In the genomic region with DNA sequence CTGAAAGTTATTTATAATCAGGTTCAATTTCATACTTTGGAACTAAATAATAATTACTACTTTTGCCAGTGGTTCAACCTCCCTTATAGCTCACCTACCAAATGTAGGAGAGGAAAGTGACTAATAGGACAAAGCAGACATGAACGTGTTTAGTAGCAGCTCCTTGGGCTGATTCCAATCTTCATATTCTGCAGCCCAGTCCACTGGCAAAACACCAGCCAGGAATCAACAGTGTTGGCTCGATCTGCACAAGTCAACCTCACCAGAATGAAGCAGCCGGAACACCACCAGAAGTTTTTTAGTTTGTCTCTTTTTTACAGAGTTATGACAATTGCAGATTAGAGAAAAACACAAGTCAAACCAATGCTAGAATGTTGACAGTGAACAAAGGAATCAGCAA, we compare ENCODE assay signal across 25 mouse cellular contexts.
"Had no signal": no experiment of that assay in that cellular context is flagged by ENCODE, and none has a peak within 500 bp of the region (broad histone marks: within the 10 kb centered on the region; RNA-seq: fewer than 3 reads in every experiment).

No protein-coding gene starts in this region.

- H3K4me2 ChIP-seq: heart, embryonic 12.5 days; hindbrain, embryonic 13.5 days; hindbrain, embryonic 15.5 days; intestine, embryonic 15.5 days; limb, embryonic 13.5 days; limb, embryonic 15.5 days; liver, embryonic 12.5 days had no signal

- H3K4me1 ChIP-seq: heart, embryonic 10.5 days; heart, embryonic 12.5 days; hindbrain, embryonic 10.5 days; hindbrain, embryonic 13.5 days; hindbrain, embryonic 15.5 days; intestine, embryonic 15.5 days; limb, embryonic 13.5 days; limb, embryonic 15.5 days; liver, embryonic 12.5 days had no signal

- H3K4me3 ChIP-seq: gastrocnemius, adult 2 months; heart, embryonic 10.5 days; heart, embryonic 12.5 days; hindbrain, embryonic 10.5 days; hindbrain, embryonic 13.5 days; hindbrain, embryonic 15.5 days; intestine, embryonic 15.5 days; limb, embryonic 13.5 days; limb, embryonic 15.5 days; liver, embryonic 12.5 days had no signal

- H3K9me3 ChIP-seq: heart, embryonic 10.5 days; heart, embryonic 12.5 days; hindbrain, embryonic 10.5 days; hindbrain, embryonic 13.5 days; hindbrain, embryonic 15.5 days; intestine, embryonic 15.5 days; limb, embryonic 13.5 days; limb, embryonic 15.5 days; liver, embryonic 12.5 days had no signal

- ATAC-seq: inflammation-experienced regulatory T-cells, adult 6 months; intestine, embryonic 15.5 days; intestine, postnatal 0 days; liver, embryonic 12.5 days had no signal

- DNase-seq: gastrocnemius, adult 2 months; gastrocnemius, postnatal 10 days; gastrocnemius, postnatal 25 days; heart, adult 18-20 months; heart, postnatal 10 days; heart, postnatal 4 days; kidney, adult 18-20 months; kidney, adult 8-10 months; kidney, postnatal 14 days; kidney, postnatal 36 days; layer of hippocampus, adult 9-11 months; layer of hippocampus, postnatal 36 days had no signal

- H3K36me3 ChIP-seq: heart, embryonic 10.5 days; heart, embryonic 12.5 days; hindbrain, embryonic 10.5 days; hindbrain, embryonic 13.5 days; hindbrain, embryonic 15.5 days; intestine, embryonic 15.5 days; limb, embryonic 13.5 days; limb, embryonic 15.5 days; liver, embryonic 12.5 days had no signal

- H3K27me3 ChIP-seq: heart, embryonic 12.5 days; hindbrain, embryonic 13.5 days; hindbrain, embryonic 15.5 days; intestine, embryonic 15.5 days; limb, embryonic 13.5 days; limb, embryonic 15.5 days; liver, embryonic 12.5 days had no signal

- H3K27ac ChIP-seq: gastrocnemius, adult 2 months; heart, embryonic 10.5 days; hindbrain, embryonic 10.5 days; hindbrain, embryonic 13.5 days; hindbrain, embryonic 15.5 days; intestine, embryonic 15.5 days; kidney, postnatal 0 days; limb, embryonic 13.5 days; limb, embryonic 15.5 days; liver, embryonic 12.5 days; liver, embryonic 14.5 days had no signal

- H3K9ac ChIP-seq: heart, embryonic 12.5 days; hindbrain, embryonic 13.5 days; hindbrain, embryonic 15.5 days; intestine, embryonic 15.5 days; limb, embryonic 13.5 days; limb, embryonic 15.5 days; liver, embryonic 12.5 days; liver, embryonic 14.5 days had no signal
